In the genomic region with DNA sequence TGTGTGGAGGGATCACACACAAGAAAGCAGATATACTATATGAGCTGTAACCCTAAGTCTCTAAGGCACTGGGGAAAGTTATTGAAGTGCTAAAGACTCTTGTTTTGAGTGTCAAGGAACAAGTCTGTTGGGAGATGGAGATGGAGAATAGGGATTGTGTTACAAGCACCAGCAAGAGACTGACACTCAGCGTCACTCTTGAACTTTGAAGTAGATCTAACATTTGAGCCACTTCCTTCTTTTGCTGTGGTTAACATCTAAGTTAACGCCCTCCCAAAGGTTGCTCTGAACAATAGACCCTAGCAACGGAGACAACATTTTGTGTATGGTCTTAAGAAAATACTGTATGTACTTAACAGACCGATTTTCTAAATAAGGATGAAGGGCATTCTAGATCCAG, we compare ENCODE assay signal across 1 mouse cellular context.
TF ChIP-seq lines count a peak whose summit lies in the region.

No protein-coding gene starts in this region.

TF ChIP-seq in MEL, 35 proteins besides CTCF, POLR2A, EP300 and RAD21:
- TF ChIP-seq MYC (IDR thresholded peaks at IDR 0.05; ENCODE audit: low read depth, low read length) (no peak), USF1 (IDR thresholded peaks at IDR 0.05; ENCODE audit: low read depth, low read length) (no peak), CHD2 (IDR thresholded peaks at IDR 0.05; ENCODE audit: low read length) (no peak), ZC3H11A (IDR thresholded peaks at IDR 0.05; ENCODE audit: low read depth, low read length) (no peak), MAZ (IDR thresholded peaks at IDR 0.05; ENCODE audit: low read depth, low read length) (no peak), USF2 (IDR thresholded peaks at IDR 0.05; ENCODE audit: borderline replicate concordance in 1 of 2, insufficient read depth in 1 of 2, low read depth in 1 of 2, low read length in 2 of 2) (no peak), ZNF384 (IDR thresholded peaks at IDR 0.05; ENCODE audit: low read depth, low read length) (no peak), JUND (IDR thresholded peaks at IDR 0.05; ENCODE audit: low read depth, low read length) (no peak), E2F4 (IDR thresholded peaks at IDR 0.05; ENCODE audit: borderline replicate concordance, low read depth, low read length) (no peak), TCF12 (IDR thresholded peaks at IDR 0.05; ENCODE audit: low read depth, low read length) (no peak), HCFC1 (IDR thresholded peaks at IDR 0.05; ENCODE audit: low read depth, low read length) (no peak), NRF1 (IDR thresholded peaks at IDR 0.05; ENCODE audit: insufficient read depth, low read depth, low read length, poor library complexity, severe bottlenecking) (no peak), MEF2A (IDR thresholded peaks at IDR 0.05; ENCODE audit: extremely low read depth, insufficient replicate concordance, low read depth, low read length, poor library complexity, severe bottlenecking) (no peak)
